Mouse (Mus musculus) embryonic fibroblast, embryonic 13.5 days (primary cell): ENCODE measurements around the gene Olfr564. TPM values are rescaled to one million over a fixed set of nuclear protein-coding genes. Genes with fewer than 3 reads are reported as not detected.

Experiments
- H3K27ac ChIP-seq: 2 replicates; pipeline ENCODE4 v1.5.1; 2012; ENCODE audit warnings: low read length, control low read depth, inconsistent platforms; ENCODE audit not compliant: insufficient read depth
- H3K4me1 ChIP-seq: 2 replicates; pipeline ENCODE4 v1.6.1; 2011; ENCODE audit warnings: low read length; ENCODE audit not compliant: control insufficient read depth, insufficient read depth
- H3K4me3 ChIP-seq: 2 replicates; pipeline ENCODE4 v1.5.1; 2011; ENCODE audit warnings: mild to moderate bottlenecking, control low read depth, low read length; ENCODE audit not compliant: insufficient read depth
- CTCF ChIP-seq: IDR thresholded peaks from 2 replicates; pipeline ENCODE4 v1.5.1; 2011; ENCODE audit warnings: mild to moderate bottlenecking, control low read depth, low read length, moderate library complexity, borderline replicate concordance; ENCODE audit not compliant: insufficient read depth
- POLR2A ChIP-seq: IDR thresholded peaks from 2 replicates; pipeline ENCODE4 v1.6.1; 2011; ENCODE audit warnings: low read depth, mild to moderate bottlenecking, control low read depth, low read length, moderate library complexity
- polyA plus RNA-seq: library from polyadenylated mRNA; stranded (reverse); fragments of >200 nt; gene quantifications from 2 replicates; pipeline ENCODE4 v1.2.4, GENCODE M21; 2011; ENCODE audit warnings: low read depth; ENCODE audit not compliant: missing spikeins, insufficient read length

Olfr564 gene
- not detected in 2 replicates for polyA plus RNA-seq

DNA sequence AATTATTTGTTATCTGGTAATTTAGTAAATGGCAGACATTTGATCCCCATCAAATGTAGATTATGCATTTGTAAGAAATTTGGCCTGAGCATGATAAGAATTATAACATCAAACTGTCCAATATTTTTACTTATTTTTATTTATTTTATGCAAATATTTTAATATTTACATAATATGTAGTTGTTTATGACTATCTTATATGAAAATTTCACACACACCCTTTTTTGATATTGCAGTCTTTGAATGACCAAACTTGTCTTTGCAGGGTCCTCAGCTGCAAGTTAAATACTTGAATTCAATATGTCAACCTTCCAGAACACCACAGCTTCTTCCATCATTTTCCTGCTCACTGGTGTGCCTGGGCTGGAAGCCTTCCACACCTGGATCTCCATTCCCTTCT, at the start of gene Olfr564:
Gene Olfr564, plus strand, starts transcription at position 301 of the 400 bp plus-strand sequence.
- Histone ChIP-seq H3K4me1 (no peaks in the 10 kb centered on the region), H3K4me3 (no peak within 1 kb of the TSS), H3K27ac (no peak within 1 kb of the TSS)
- no peak for TF ChIP-seq CTCF
- no peak for TF ChIP-seq POLR2A

DNA sequence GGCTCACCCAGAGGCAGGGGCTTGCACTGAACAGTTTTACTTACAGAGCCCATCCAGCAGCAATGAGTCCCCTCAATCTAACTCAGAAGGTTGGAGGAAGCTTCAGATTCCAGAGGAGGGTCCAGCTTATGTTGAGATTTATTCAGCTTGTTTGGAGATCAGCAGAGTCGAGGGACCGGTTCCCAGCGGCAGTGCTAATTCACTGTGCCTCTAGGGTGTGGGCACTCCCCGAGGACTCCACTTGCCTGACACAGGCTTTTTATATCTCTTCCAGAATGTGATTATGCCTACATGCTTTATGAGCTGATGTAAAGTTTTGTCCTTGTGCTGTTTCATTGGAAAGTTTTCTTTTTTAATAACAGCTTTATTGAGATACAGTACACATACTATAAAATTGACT, 44.0 kb upstream of the Olfr564 start, which contains the start of the genes Olfr560 and Olfr78:
Gene Olfr560, minus strand, starts transcription at position 101 of the 400 bp plus-strand sequence.
Gene Olfr78, minus strand, starts transcription at position 206 of the 400 bp plus-strand sequence.
- no peaks in the 10 kb centered on the region for H3K4me1 ChIP-seq
- TF ChIP-seq POLR2A (no peak), CTCF (no peak)
- no peak within 1 kb of the TSS for H3K27ac ChIP-seq
- H3K4me3 ChIP-seq, result no peak within 1 kb of the TSS

DNA sequence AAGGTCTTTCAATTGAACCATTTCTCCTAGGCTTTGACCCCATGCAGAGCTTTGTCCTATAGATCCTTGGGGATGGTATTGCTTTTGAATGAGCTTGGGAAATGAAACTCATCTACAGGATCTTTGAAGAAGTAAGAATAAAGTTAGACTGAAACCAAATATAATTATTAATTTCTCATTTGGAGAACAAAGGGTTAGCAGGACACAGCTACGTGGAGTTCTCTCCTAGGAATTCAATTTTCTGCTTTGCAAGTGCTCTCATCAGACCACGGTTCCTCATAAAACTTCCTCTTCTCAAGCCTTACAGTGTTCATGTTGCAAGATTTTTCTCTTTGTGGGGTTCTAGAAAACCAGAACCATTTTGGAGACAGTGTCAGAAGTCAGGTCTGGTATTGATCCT, 32.4 kb upstream of the Olfr564 start, which contains the start of gene Olfr561:
Gene Olfr561, plus strand, starts transcription at position 301 of the 400 bp plus-strand sequence.
- Histone ChIP-seq H3K27ac (no peak within 1 kb of the TSS), H3K4me1 (no peaks in the 10 kb centered on the region), H3K4me3 (no peak within 1 kb of the TSS)
- no peak for TF ChIP-seq CTCF
- no peak for TF ChIP-seq POLR2A

Other genes starting within 250 kb of the Olfr564 start
- gene Trim21, start 238.0 kb upstream of the Olfr564 start, polyA plus RNA-seq, result 8.4 and 8.8 TPM in 2 replicates
- not detected in 2 replicates for gene Olfr550, start 232.0 kb upstream of the Olfr564 start, polyA plus RNA-seq
- gene Olfr551, start 211.6 kb upstream of the Olfr564 start, polyA plus RNA-seq, result not detected in 2 replicates
- gene Olfr552, start 205.7 kb upstream of the Olfr564 start, polyA plus RNA-seq, result not detected in 2 replicates
- not detected in 2 replicates for gene Olfr553, start 185.3 kb upstream of the Olfr564 start, polyA plus RNA-seq
- not detected in 2 replicates for gene Olfr554, start 165.0 kb upstream of the Olfr564 start, polyA plus RNA-seq
- not detected in 2 replicates for gene Olfr555, start 144.7 kb upstream of the Olfr564 start, polyA plus RNA-seq
- not detected in 2 replicates for gene Olfr556, start 138.6 kb upstream of the Olfr564 start, polyA plus RNA-seq
- 10.0 and 10.6 TPM in 2 replicates for gene Trim68, start 116.2 kb upstream of the Olfr564 start, polyA plus RNA-seq
- not detected in 2 replicates for gene Olfr557, start 107.6 kb upstream of the Olfr564 start, polyA plus RNA-seq
- gene Olfr558, start 101.3 kb upstream of the Olfr564 start, polyA plus RNA-seq, result not detected in 2 replicates
- not detected in 2 replicates for gene Olfr33, start 84.4 kb upstream of the Olfr564 start, polyA plus RNA-seq
- gene Olfr559, start 76.0 kb upstream of the Olfr564 start, polyA plus RNA-seq, result not detected in 2 replicates
- gene Olfr560, start 44.1 kb upstream of the Olfr564 start, polyA plus RNA-seq, result not detected in 2 replicates
- gene Olfr78, start 44.0 kb upstream of the Olfr564 start, polyA plus RNA-seq, result not detected in 2 replicates
- gene Olfr561, start 32.3 kb upstream of the Olfr564 start, polyA plus RNA-seq, result not detected in 2 replicates
- gene Olfr566, start 55.3 kb downstream of the Olfr564 start, polyA plus RNA-seq, result not detected in 2 replicates
- gene Olfr568, start 73.6 kb downstream of the Olfr564 start, polyA plus RNA-seq, result not detected in 2 replicates
- gene Olfr569, start 87.4 kb downstream of the Olfr564 start, polyA plus RNA-seq, result not detected in 2 replicates
- gene Olfr570, start 91.1 kb downstream of the Olfr564 start, polyA plus RNA-seq, result not detected in 2 replicates
- 0.21 TPM in 1 of 2 replicates, not detected in the other for gene Olfr571, start 114.1 kb downstream of the Olfr564 start, polyA plus RNA-seq
- not detected in 2 replicates for gene Olfr572, start 120.9 kb downstream of the Olfr564 start, polyA plus RNA-seq
- gene Olfr573-ps1, start 139.1 kb downstream of the Olfr564 start, polyA plus RNA-seq, result not detected in 2 replicates
- not detected in 2 replicates for gene Olfr574, start 145.0 kb downstream of the Olfr564 start, polyA plus RNA-seq
- gene Olfr575, start 155.3 kb downstream of the Olfr564 start, polyA plus RNA-seq, result not detected in 2 replicates
- not detected in 2 replicates for gene Olfr576, start 159.2 kb downstream of the Olfr564 start, polyA plus RNA-seq
- gene Olfr577, start 172.5 kb downstream of the Olfr564 start, polyA plus RNA-seq, result not detected in 2 replicates
- not detected in 2 replicates for gene Olfr578, start 185.8 kb downstream of the Olfr564 start, polyA plus RNA-seq
- not detected in 2 replicates for gene Olfr582, start 234.5 kb downstream of the Olfr564 start, polyA plus RNA-seq
- not detected in 2 replicates for gene Olfr583, start 247.8 kb downstream of the Olfr564 start, polyA plus RNA-seq